Mouse (Mus musculus) midbrain, embryonic 16.5 days (tissue): ENCODE measurements at regions not wholly inside any gene's neighbourhood (a gene's known extent, or its start where the extent isn't known, plus 50 kb on each side); places are given as distances from the start of the nearest gene placed in this dataset.

Source experiments
- ATAC-seq: fragments of 200-750 bp; cut with Nextera tagmentation; 2 replicates; pipeline ENCODE4 v1.8.0; 2017; ENCODE audit warnings: moderate TSS enrichment
- H3K27ac ChIP-seq: fragments of 300-500 bp; sonication (generic); 2 replicates; pipeline ENCODE4 v1.5.1; 2014; ENCODE audit warnings: mild to moderate bottlenecking, low read length, mixed read lengths
- H3K27me3 ChIP-seq: fragments of 300-500 bp; sonication (generic); 2 replicates; pipeline ENCODE4 v1.6.1; 2014; ENCODE audit warnings: low read depth, low read length, mixed read lengths; ENCODE audit not compliant: control insufficient read depth, insufficient read depth
- H3K36me3 ChIP-seq: fragments of 300-500 bp; sonication (generic); 2 replicates; pipeline ENCODE4 v1.6.1; 2014; ENCODE audit warnings: mild to moderate bottlenecking, low read length, moderate library complexity, mixed read lengths; ENCODE audit not compliant: control insufficient read depth, insufficient read depth
- H3K4me1 ChIP-seq: fragments of 300-500 bp; sonication (generic); 2 replicates; pipeline ENCODE4 v1.6.1; 2014; ENCODE audit warnings: mild to moderate bottlenecking, low read length, mixed read lengths; ENCODE audit not compliant: control insufficient read depth, insufficient read depth
- H3K4me2 ChIP-seq: fragments of 300-500 bp; sonication (generic); 2 replicates; pipeline ENCODE4 v1.6.1; 2014; ENCODE audit warnings: mild to moderate bottlenecking, low read length, mixed read lengths
- H3K4me3 ChIP-seq: fragments of 300-500 bp; sonication (generic); 2 replicates; pipeline ENCODE4 v1.5.1; 2014; ENCODE audit warnings: low read depth, mild to moderate bottlenecking, low read length, moderate library complexity, mixed read lengths
- H3K9ac ChIP-seq: fragments of 300-500 bp; sonication (generic); 2 replicates; pipeline ENCODE4 v1.6.1; 2014; ENCODE audit warnings: low read depth, low read length, mixed read lengths
- H3K9me3 ChIP-seq: fragments of 300-500 bp; sonication (generic); replicated peaks from 2 replicates; pipeline ENCODE4 v1.6.1; 2014; ENCODE audit warnings: mild to moderate bottlenecking, low read length, mixed read lengths; ENCODE audit not compliant: control insufficient read depth, poor library complexity, severe bottlenecking
- WGBS: fragments of 180-500 bp; shearing (Covaris S2); extraction: QIAGEN DNeasy Blood & Tissue Kit; methylation state at CpG from one replicate; pipeline ENCODE4 v1.1.7; 2014; 5-methylcytosine and 5-hydroxymethylcytosine counted together

DNA sequence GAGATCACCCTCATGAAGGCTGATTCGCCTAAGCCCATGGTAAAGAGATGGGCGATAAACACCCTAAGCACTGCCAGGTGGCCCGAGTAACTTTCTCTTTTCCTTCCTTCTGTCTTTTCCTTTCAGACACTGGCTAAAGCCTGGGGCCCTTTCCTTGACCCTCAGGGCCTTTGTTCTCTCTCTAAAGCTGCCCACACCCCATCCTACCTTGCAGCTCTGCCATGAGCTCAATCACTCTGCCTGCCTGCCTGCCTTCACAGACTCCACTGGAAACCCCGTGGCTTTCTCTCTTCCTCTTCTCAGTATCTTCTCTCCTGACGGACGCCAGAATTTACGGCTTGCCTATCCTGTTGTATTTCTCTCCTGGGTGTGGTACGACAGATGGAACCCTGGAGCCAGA is 145.1 kb upstream of the Jarid2 start:
- H3K4me1 ChIP-seq, result peaks cover 25% of the 10 kb centered on the region
- no peaks in the 10 kb centered on the region for H3K36me3 ChIP-seq
- no peak overlapping the region for H3K4me2 ChIP-seq
- no peak overlapping the region for H3K4me3 ChIP-seq
- ATAC-seq, result no peak
- no peak overlapping the region for H3K27ac ChIP-seq
- H3K27me3 ChIP-seq, result no peaks in the 10 kb centered on the region
- 0 out of 2 replicates have a peak, but pooled peaks cover 2% of the 10 kb centered on the region for H3K9me3 ChIP-seq
- no peak overlapping the region for H3K9ac ChIP-seq
- 46% methylated on average over 8 of the region's 8 CpGs for WGBS

DNA sequence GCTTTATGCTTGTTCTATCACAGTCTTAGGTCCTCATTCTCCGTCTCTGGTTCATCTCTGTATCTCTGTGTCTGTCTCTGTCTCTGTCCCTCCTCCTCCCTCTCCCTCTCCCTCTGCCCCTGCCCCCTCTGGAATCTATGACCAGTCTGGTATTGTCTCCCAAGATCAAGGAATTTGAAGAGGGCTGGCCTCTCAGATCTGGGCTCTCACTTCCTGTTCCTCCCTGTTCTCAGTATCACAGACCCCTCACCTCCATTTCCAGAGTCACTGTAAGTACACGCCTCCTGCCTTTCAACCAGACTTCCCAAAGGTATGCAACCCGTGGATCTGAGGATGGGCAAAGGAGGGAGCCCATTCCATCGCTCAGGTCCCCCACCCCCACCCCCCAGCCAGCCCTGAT is 144.7 kb upstream of the Jarid2 start:
- WGBS, result 67% methylated on average over 4 of the region's 4 CpGs
- no peaks in the 10 kb centered on the region for H3K36me3 ChIP-seq
- peaks cover 25% of the 10 kb centered on the region for H3K4me1 ChIP-seq
- no peak overlapping the region for H3K27ac ChIP-seq
- H3K4me3 ChIP-seq, result no peak overlapping the region
- no peak overlapping the region for H3K4me2 ChIP-seq
- H3K9ac ChIP-seq, result no peak overlapping the region
- H3K9me3 ChIP-seq, result no peaks in the 10 kb centered on the region
- no peak for ATAC-seq
- H3K27me3 ChIP-seq, result no peaks in the 10 kb centered on the region

DNA sequence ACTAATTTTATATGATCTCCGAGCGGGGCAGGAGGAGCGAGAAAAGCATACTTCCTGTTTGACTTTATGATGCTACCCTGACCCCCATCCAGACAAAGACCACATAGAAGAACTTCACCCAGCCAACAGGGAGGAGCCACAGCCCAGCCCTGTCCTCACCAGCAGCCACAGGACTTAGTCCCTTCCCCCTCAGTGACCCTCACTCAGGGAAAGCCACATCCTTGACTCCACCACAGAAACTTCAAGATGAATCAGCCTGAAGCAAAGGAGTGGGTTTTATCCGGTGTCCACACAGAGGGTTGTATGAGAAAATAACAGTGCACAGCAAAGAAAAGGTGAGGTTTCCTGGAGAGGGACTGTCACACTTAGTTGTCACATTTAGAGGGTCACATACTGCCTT is 141.4 kb upstream of the Jarid2 start:
- no peaks in the 10 kb centered on the region for H3K9me3 ChIP-seq
- no peak overlapping the region for H3K4me3 ChIP-seq
- 91% methylated on average over 4 of the region's 4 CpGs for WGBS
- H3K4me1 ChIP-seq, result peaks cover 3% of the 10 kb centered on the region
- no peak for ATAC-seq
- no peaks in the 10 kb centered on the region for H3K27me3 ChIP-seq
- H3K36me3 ChIP-seq, result no peaks in the 10 kb centered on the region
- no peak overlapping the region for H3K27ac ChIP-seq
- no peak overlapping the region for H3K9ac ChIP-seq
- no peak overlapping the region for H3K4me2 ChIP-seq

GRCm38 (mm10) chr13:44594645-44595044 is 134.6 kb upstream of the Jarid2 start:
- Histone ChIP-seq H3K36me3 (no peaks in the 10 kb centered on the region), H3K4me1 (no peaks in the 10 kb centered on the region), H3K4me3 (no peak overlapping the region), H3K27ac (no peak overlapping the region), H3K9ac (no peak overlapping the region), H3K27me3 (no peaks in the 10 kb centered on the region), H3K4me2 (no peak overlapping the region), H3K9me3 (no peaks in the 10 kb centered on the region)
- no peak for ATAC-seq
- 76% methylated on average over 5 of the region's 5 CpGs for WGBS

- Histone ChIP-seq H3K27me3 (peaks cover 13% of the 10 kb centered on the region), H3K9ac (no peak overlapping the region), H3K4me3 (no peak overlapping the region), H3K4me1 (no peaks in the 10 kb centered on the region), H3K9me3 (no peaks in the 10 kb centered on the region), H3K27ac (no peak overlapping the region), H3K36me3 (no peaks in the 10 kb centered on the region), H3K4me2 (no peak overlapping the region)
- ATAC-seq, result no peak
- WGBS, result 78% methylated on average over 1 of the region's 1 CpGs
These were observed 131.6 kb upstream of the Jarid2 start for GRCm38 (mm10) chr13:44597666-44598065.

- no peak overlapping the region for H3K27ac ChIP-seq
- H3K4me1 ChIP-seq, result no peaks in the 10 kb centered on the region
- H3K4me3 ChIP-seq, result no peak overlapping the region
- H3K36me3 ChIP-seq, result no peaks in the 10 kb centered on the region
- H3K27me3 ChIP-seq, result peaks cover 14% of the 10 kb centered on the region
- ATAC-seq, result no peak
- 56% methylated on average over 2 of the region's 2 CpGs for WGBS
- H3K9me3 ChIP-seq, result no peaks in the 10 kb centered on the region
- no peak overlapping the region for H3K4me2 ChIP-seq
- no peak overlapping the region for H3K9ac ChIP-seq
These were observed 128.2 kb upstream of the Jarid2 start for GRCm38 (mm10) chr13:44601024-44601423.

DNA sequence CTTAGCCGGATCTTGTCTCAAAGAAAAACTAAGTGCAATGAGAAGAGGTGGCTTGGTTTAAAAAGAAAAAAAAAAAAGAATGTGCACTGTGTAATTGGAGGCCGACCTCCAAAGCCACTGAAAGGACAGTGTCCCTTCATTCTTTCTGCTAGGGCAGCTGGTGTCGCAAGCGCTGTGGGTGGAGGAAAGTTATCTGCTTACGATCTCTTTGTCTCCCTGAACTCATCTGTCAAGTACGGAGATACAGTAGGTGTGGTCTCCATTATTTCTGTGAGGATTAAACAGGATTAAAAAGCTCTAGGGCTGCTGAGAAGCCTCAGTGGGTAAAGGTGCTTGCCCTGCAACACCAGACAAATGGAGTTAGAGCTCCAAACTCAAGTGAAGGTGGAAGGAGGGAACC is 126.6 kb upstream of the Jarid2 start:
- ATAC-seq, result no peak
- peaks cover 14% of the 10 kb centered on the region for H3K27me3 ChIP-seq
- H3K27ac ChIP-seq, result no peak overlapping the region
- no peaks in the 10 kb centered on the region for H3K9me3 ChIP-seq
- WGBS, result 8% methylated on average over 6 of the region's 6 CpGs
- no peaks in the 10 kb centered on the region for H3K36me3 ChIP-seq
- no peaks in the 10 kb centered on the region for H3K4me1 ChIP-seq
- H3K4me3 ChIP-seq, result no peak overlapping the region
- H3K4me2 ChIP-seq, result no peak overlapping the region
- H3K9ac ChIP-seq, result no peak overlapping the region

DNA sequence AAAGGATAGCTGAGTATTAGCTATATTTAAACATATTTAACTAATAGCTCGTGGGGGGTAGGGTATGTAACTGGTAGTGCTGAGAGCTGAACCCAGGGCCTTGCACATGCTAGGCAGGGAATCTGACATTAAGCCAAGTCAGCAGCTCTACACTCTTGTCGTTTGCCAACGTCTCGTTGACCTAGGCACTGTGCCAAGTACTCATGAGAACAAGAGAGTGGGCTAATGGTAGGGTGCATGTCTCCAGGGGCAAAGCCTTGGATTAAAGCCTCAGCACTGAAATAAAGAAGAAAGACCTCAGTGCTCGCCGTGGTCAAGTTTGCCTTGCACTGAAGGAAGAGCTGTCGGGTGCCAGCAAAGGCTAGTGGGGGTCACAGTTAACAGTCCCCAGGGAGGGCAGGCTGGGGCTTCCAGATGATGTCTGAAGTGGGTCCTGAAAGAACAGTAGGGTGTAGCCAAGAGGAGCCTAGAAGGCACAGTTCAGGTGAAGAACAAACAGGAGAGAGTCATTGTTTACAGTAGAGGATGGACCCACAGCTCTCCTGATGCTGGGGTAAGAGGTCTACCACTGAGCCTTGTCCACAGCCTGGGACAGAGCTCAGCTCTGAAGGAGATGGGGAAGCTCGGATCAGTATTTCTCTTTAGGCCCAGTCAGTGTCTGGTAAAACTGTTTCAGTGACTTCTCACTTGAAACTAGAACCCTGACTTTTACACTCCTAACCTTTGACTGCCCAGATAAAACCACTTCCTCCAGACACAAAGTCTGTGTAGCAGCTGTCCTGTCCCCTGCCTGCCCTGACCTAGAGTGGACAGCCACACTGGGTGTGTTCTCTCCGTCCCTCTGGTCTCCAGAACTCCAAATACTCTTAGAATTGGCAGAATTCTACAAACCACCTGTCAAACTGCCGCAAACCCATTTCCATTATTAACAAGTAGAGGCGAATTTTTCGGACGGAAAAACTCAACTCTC is 121.7 kb upstream of the Jarid2 start:
- Histone ChIP-seq H3K4me3 (no peak overlapping the region), H3K27ac (no peak overlapping the region), H3K27me3 (peaks cover 2% of the 10 kb centered on the region; the same call in 1 of the 2 replicates), H3K4me2 (no peak overlapping the region), H3K9ac (no peak overlapping the region), H3K9me3 (no peaks in the 10 kb centered on the region), H3K36me3 (no peaks in the 10 kb centered on the region), H3K4me1 (no peaks in the 10 kb centered on the region)
- 68% methylated on average over 13 of the region's 13 CpGs for WGBS
- no peak for ATAC-seq

- Histone ChIP-seq H3K9me3 (no peaks in the 10 kb centered on the region), H3K36me3 (no peaks in the 10 kb centered on the region), H3K27me3 (no peaks in the 10 kb centered on the region), H3K27ac (no peak overlapping the region), H3K9ac (no peak overlapping the region), H3K4me1 (no peaks in the 10 kb centered on the region), H3K4me3 (no peak overlapping the region), H3K4me2 (no peak overlapping the region)
- WGBS, result 84% methylated on average over 3 of the region's 3 CpGs
- no peak for ATAC-seq
These were observed 121.0 kb upstream of the Jarid2 start for GRCm38 (mm10) chr13:44608286-44608675.
